In genomic region chr1:132060036-132060769, GRCm38 (mm10) we compare ENCODE assay signal across 15 mouse cellular contexts.
"Had no signal": no experiment of that assay in that cellular context is flagged by ENCODE, and none has a peak within 500 bp of the region (broad histone marks: within the 10 kb centered on the region; RNA-seq: fewer than 3 reads in every experiment).

No protein-coding gene starts in this region.

- H3K4me2 ChIP-seq: kidney, embryonic 15.5 days; limb, embryonic 15.5 days; liver, embryonic 12.5 days; lung, embryonic 14.5 days; midbrain, embryonic 11.5 days; midbrain, embryonic 15.5 days; neural tube, embryonic 12.5 days had no signal

- H3K36me3 ChIP-seq: kidney, embryonic 15.5 days; limb, embryonic 15.5 days; liver, embryonic 12.5 days; midbrain, embryonic 15.5 days; neural tube, embryonic 12.5 days had no signal

- ATAC-seq: liver, embryonic 12.5 days; midbrain, embryonic 15.5 days had no signal

- H3K9ac ChIP-seq: kidney, embryonic 15.5 days; limb, embryonic 15.5 days; liver, embryonic 12.5 days; lung, embryonic 14.5 days; midbrain, embryonic 15.5 days; neural tube, embryonic 12.5 days had no signal

- H3K27me3 ChIP-seq: midbrain, embryonic 15.5 days had no signal

- H3K4me3 ChIP-seq: kidney, embryonic 15.5 days; limb, embryonic 15.5 days; liver, embryonic 12.5 days; megakaryocyte, embryonic 14.5 days; midbrain, embryonic 15.5 days; neural tube, embryonic 12.5 days had no signal

- H3K4me1 ChIP-seq: liver, embryonic 12.5 days; midbrain, embryonic 15.5 days; neural tube, embryonic 12.5 days had no signal

- H3K27ac ChIP-seq: kidney, embryonic 15.5 days; limb, embryonic 15.5 days; liver, embryonic 12.5 days; midbrain, embryonic 15.5 days; neural tube, embryonic 12.5 days had no signal

- H3K9me3 ChIP-seq: kidney, embryonic 15.5 days; limb, embryonic 15.5 days; liver, embryonic 12.5 days; megakaryocyte, embryonic 14.5 days; midbrain, embryonic 15.5 days; neural tube, embryonic 12.5 days had no signal

- DNase-seq: kidney, adult 11 months; lung, embryonic 14.5 days; lung, postnatal 10 days; lung, postnatal 4 days; retina, postnatal 1 day; right cerebral cortex, postnatal 4 days; thymus, adult 18-20 months; thymus, postnatal 25 days had no signal
